Mouse (Mus musculus) adrenal gland, adult 8-10 months (tissue): Measurements from ENCODE around the gene Pus3. TPM values are rescaled to one million over a fixed set of nuclear protein-coding genes. Genes with fewer than 3 reads are reported as not detected.
"Not testable (repeated sequence)": the region's sequence is repeated elsewhere in the genome, so short reads cannot be mapped to it uniquely, and the experiment has no call there.

Source experiments
- DNase-seq: peaks from one replicate; pipeline ENCODE4 v3.0.0; 2022
- total RNA-seq, 4 experiments: library from RNA; stranded (reverse); gene quantifications; 2 replicates each; pipeline ENCODE4 v1.2.4; 2022

Pus3 gene
- total RNA-seq, 4 experiments from 2014 or later, result 12.5 to 15.0 (median 14.5) TPM

- no peak for DNase-seq
These were observed 12.7 kb upstream of the Pus3 start for GRCm38 (mm10) chr9:35545704-35546103.

- DNase-seq, result no peak
These were observed 11.7 kb upstream of the Pus3 start for GRCm38 (mm10) chr9:35546745-35547144.

- DNase-seq, result no peak
These were observed 9.9 kb upstream of the Pus3 start for GRCm38 (mm10) chr9:35548455-35548854.

GRCm38 (mm10) chr9:35556494-35557102 is 1.8 kb upstream of the Pus3 start:
- DNase-seq, result no peak

GRCm38 (mm10) chr9:35559009-35559890 is 855 bp downstream of the Pus3 start:
- DNase-seq, result peak; percentile 66

GRCm38 (mm10) chr9:35561076-35561475 is 2.7 kb downstream of the Pus3 start:
- DNase-seq, result no peak

GRCm38 (mm10) chr9:35561583-35561982 is 3.2 kb downstream of the Pus3 start:
- DNase-seq, result no peak

GRCm38 (mm10) chr9:35564536-35565240 is 6.3 kb downstream of the Pus3 start:
- DNase-seq, result no peak

- DNase-seq, result no peak
These were observed 9.6 kb downstream of the Pus3 start for GRCm38 (mm10) chr9:35567995-35568394.

- peak; percentile 94 for DNase-seq
These were observed 11.5 kb downstream of the Pus3 start, which contains the start of the genes Pate2 and Hyls1 for GRCm38 (mm10) chr9:35569571-35570534. Gene Pate2, plus strand, starts transcription at chr9:35570284. Gene Hyls1, minus strand, starts transcription at chr9:35570398.

- DNase-seq, result no peak
These were observed 12.3 kb downstream of the Pus3 start for GRCm38 (mm10) chr9:35570663-35571062.

GRCm38 (mm10) chr9:35574416-35574815 is 16.0 kb downstream of the Pus3 start:
- no peak for DNase-seq

GRCm38 (mm10) chr9:35587674-35588073 is 29.3 kb downstream of the Pus3 start:
- no peak for DNase-seq

- no peak for DNase-seq
These were observed 34.5 kb downstream of the Pus3 start for GRCm38 (mm10) chr9:35592903-35593302.

GRCm38 (mm10) chr9:35607647-35608405 is 49.4 kb downstream of the Pus3 start:
- no peak for DNase-seq

- DNase-seq, result no peak
These were observed 53.4 kb downstream of the Pus3 start, which contains the start of gene Pate4 for GRCm38 (mm10) chr9:35611841-35612240. Gene Pate4, minus strand, starts transcription at chr9:35611941.

GRCm38 (mm10) chr9:35614005-35614404 is 55.6 kb downstream of the Pus3 start:
- DNase-seq, result no peak

- DNase-seq, result not testable (repeated sequence)
These were observed 58.4 kb downstream of the Pus3 start for GRCm38 (mm10) chr9:35616784-35617183.
